Mouse (Mus musculus): Measurements from ENCODE around the gene Grik2.

DNA sequence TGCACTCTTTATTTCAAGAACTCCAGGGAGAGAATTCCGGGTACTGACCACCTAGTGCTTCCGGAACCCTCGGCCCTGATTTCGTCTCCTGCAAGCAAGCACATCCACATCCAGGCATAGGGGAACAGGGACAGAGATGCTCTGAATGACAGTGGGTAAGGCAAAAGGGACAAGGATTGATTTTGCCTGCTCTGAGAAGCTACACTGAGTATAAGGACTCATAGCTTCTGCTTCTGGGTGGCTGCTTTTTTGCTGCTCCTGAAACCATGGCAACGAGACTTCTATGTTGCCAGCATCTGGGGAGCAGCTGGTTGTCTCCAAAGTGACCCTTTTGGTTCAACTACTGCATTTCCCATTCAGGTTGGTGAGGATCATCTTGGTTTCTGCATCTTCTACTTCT is 348 bp upstream of the Grik2 start:
- TF ChIP-seq CTCF (IDR thresholded peaks at IDR 0.05; ENCODE audit: low read depth) (no peak), EP300 (optimal IDR thresholded peaks at IDR 0.05) (no peak)
